Comparison of ENCODE assay signal across 12 mouse cellular contexts in genomic region chr7:142082179-142082578, GRCm38 (mm10). TPM values are rescaled to one million over a fixed set of nuclear protein-coding genes. Genes with fewer than 3 reads are reported as not detected.
DNase-seq lines count a peak whose midpoint lies in the region; ATAC-seq lines count a peak whose summit lies in the region.
"Had no signal": no experiment of that assay in that cellular context is flagged by ENCODE, and none has a peak within 500 bp of the region (broad histone marks: within the 10 kb centered on the region; RNA-seq: fewer than 3 reads in every experiment).

No protein-coding gene starts in this region.

- H3K4me1 ChIP-seq in kidney, embryonic 14.5 days (ENCODE audit: control insufficient read depth, insufficient read depth, low read length), result no peaks in the 10 kb centered on the region
- peaks cover 11% of the 10 kb centered on the region for H3K4me1 ChIP-seq in embryonic facial prominence, embryonic 10.5 days
- H3K4me1 ChIP-seq in hindbrain, embryonic 13.5 days (replicated peaks), result peaks cover 29% of the 10 kb centered on the region

- ATAC-seq in kidney, embryonic 14.5 days (ENCODE audit: low FRiP score, low TSS enrichment), result no peak
- ATAC-seq in hindbrain, embryonic 13.5 days (ENCODE audit: low FRiP score), result no peak; the same call in 1 of the 2 replicates
- no peak for ATAC-seq in granulocyte monocyte progenitor cell, adult 5-6 weeks (replicated peaks; ENCODE audit: poor library complexity, severe bottlenecking)

- intact Hi-C loops in gastrocnemius, postnatal 36 days (cut with DNase I), result no loop called here

- H3K4me3 ChIP-seq in kidney, embryonic 14.5 days (ENCODE audit: low read length), result peak overlapping the region; percentile 39
- H3K4me3 ChIP-seq in embryonic facial prominence, embryonic 10.5 days, result peak overlapping the region; percentile 57
- no peak overlapping the region for H3K4me3 ChIP-seq in hindbrain, embryonic 13.5 days

- no peaks in the 10 kb centered on the region for H3K9me3 ChIP-seq in kidney, embryonic 14.5 days (ENCODE audit: control insufficient read depth, low read length)
- no peaks in the 10 kb centered on the region for H3K9me3 ChIP-seq in embryonic facial prominence, embryonic 10.5 days
- H3K9me3 ChIP-seq in hindbrain, embryonic 13.5 days, result no peaks in the 10 kb centered on the region
- H3K9me3 ChIP-seq: megakaryocyte, embryonic 14.5 days had no signal

- 5% methylated on average over 31 of the region's 38 CpGs for WGBS in kidney, embryonic 14.5 days
- 3% methylated on average over 38 of the region's 38 CpGs for WGBS in embryonic facial prominence, embryonic 10.5 days
- WGBS in hindbrain, embryonic 13.5 days, result 7% methylated on average over 33 of the region's 38 CpGs

- H3K36me3 ChIP-seq in kidney, embryonic 14.5 days (ENCODE audit: control insufficient read depth, insufficient read depth, low read length), result no peaks in the 10 kb centered on the region
- peaks cover 10% of the 10 kb centered on the region; the same call in 1 of the 2 replicates for H3K36me3 ChIP-seq in embryonic facial prominence, embryonic 10.5 days (replicated peaks)
- peaks cover 87% of the 10 kb centered on the region for H3K36me3 ChIP-seq in hindbrain, embryonic 13.5 days

- no peak for DNase-seq in kidney, adult 18-20 months
- peak; percentile 49 for DNase-seq in embryonic facial prominence, embryonic 10.5 days (ENCODE audit: low spot score)
- peak; percentile 50 for DNase-seq in neural tube, embryonic 10.5 days (ENCODE audit: extremely low spot score, low spot score)
- DNase-seq in gastrocnemius, postnatal 36 days, result no peak
- DNase-seq: layer of hippocampus, postnatal 36 days; right cerebral cortex, adult 18-20 months; thymus, postnatal 25 days had no signal

- H3K4me2 ChIP-seq in kidney, embryonic 14.5 days (replicated peaks; ENCODE audit: low read depth, low read length), result peak overlapping the region; percentile 59
- peak overlapping the region; percentile 28 for H3K4me2 ChIP-seq in hindbrain, embryonic 13.5 days

- no peak overlapping the region for H3K27ac ChIP-seq in kidney, embryonic 14.5 days (ENCODE audit: low read depth, low read length)
- no peak overlapping the region; the same call in 1 of the 2 replicates for H3K27ac ChIP-seq in embryonic facial prominence, embryonic 10.5 days (replicated peaks)
- no peak overlapping the region for H3K27ac ChIP-seq in hindbrain, embryonic 13.5 days

- peak overlapping the region; percentile 47 for H3K9ac ChIP-seq in kidney, embryonic 14.5 days (ENCODE audit: low read depth, low read length)
- H3K9ac ChIP-seq in hindbrain, embryonic 13.5 days, result peak overlapping the region; percentile 59

- H3K27me3 ChIP-seq in kidney, embryonic 14.5 days (ENCODE audit: control insufficient read depth, insufficient read depth, low read length), result peaks cover 48% of the 10 kb centered on the region
- H3K27me3 ChIP-seq in embryonic facial prominence, embryonic 10.5 days (replicated peaks; ENCODE audit: low read depth, poor library complexity, severe bottlenecking), result peaks cover 84% of the 10 kb centered on the region
- H3K27me3 ChIP-seq in hindbrain, embryonic 13.5 days, result peaks cover 47% of the 10 kb centered on the region

RNA-seq across cellular contexts. Expression of gene Dusp8, which starts 13.5 kb away (rescaled TPM):
- 1.2 and 1.3 TPM in 2 replicates for polyA plus RNA-seq in kidney, embryonic 14.5 days (2014; fragmentation: Nextera tagmentation; extraction: Ambion mirVana)
- polyA plus RNA-seq in embryonic facial prominence, embryonic 10.5 days (2016; fragmentation: Nextera tagmentation; extraction: Ambion mirVana), result 3.2 and 3.4 TPM in 2 replicates
- polyA plus RNA-seq in hindbrain, embryonic 13.5 days (2015; fragmentation: Nextera tagmentation; extraction: Ambion mirVana), result 87.3 and 90.2 TPM in 2 replicates
- 10 to 100 TPM; 32.5 to 43.4 TPM for total RNA-seq in gastrocnemius, postnatal 36 days (2021)
- total RNA-seq in granulocyte monocyte progenitor cell, adult 5-6 weeks (2014; fragmentation: Nextera tagmentation), result not detected in 2 replicates
- total RNA-seq in granulocyte monocyte progenitor cell, adult 5-6 weeks (2017), result not detected in 2 replicates

RNA-seq across cellular contexts. Expression of gene Mob2, which starts 21.3 kb away (rescaled TPM):
- 63.8 and 65.8 TPM in 2 replicates for polyA plus RNA-seq in kidney, embryonic 14.5 days (2014; fragmentation: Nextera tagmentation; extraction: Ambion mirVana)
- 67.4 and 68.0 TPM in 2 replicates for polyA plus RNA-seq in embryonic facial prominence, embryonic 10.5 days (2016; fragmentation: Nextera tagmentation; extraction: Ambion mirVana)
- polyA plus RNA-seq in hindbrain, embryonic 13.5 days (2015; fragmentation: Nextera tagmentation; extraction: Ambion mirVana), result 53.0 and 53.5 TPM in 2 replicates
- 10 to 100 TPM; 40.2 to 43.7 TPM for total RNA-seq in gastrocnemius, postnatal 36 days (2021)
- total RNA-seq in granulocyte monocyte progenitor cell, adult 5-6 weeks (2014; fragmentation: Nextera tagmentation), result 57.8 and 60.9 TPM in 2 replicates
- 51.2 and 63.4 TPM in 2 replicates for total RNA-seq in granulocyte monocyte progenitor cell, adult 5-6 weeks (2017)

RNA-seq across cellular contexts. Expression of gene Gm45618, which starts 38.4 kb away (rescaled TPM):
- polyA plus RNA-seq in kidney, embryonic 14.5 days (2014; fragmentation: Nextera tagmentation; extraction: Ambion mirVana), result not detected in 2 replicates
- polyA plus RNA-seq in embryonic facial prominence, embryonic 10.5 days (2016; fragmentation: Nextera tagmentation; extraction: Ambion mirVana), result not detected in 2 replicates
- 0.27 and 0.32 TPM in 2 replicates for polyA plus RNA-seq in hindbrain, embryonic 13.5 days (2015; fragmentation: Nextera tagmentation; extraction: Ambion mirVana)
- not detected for total RNA-seq in gastrocnemius, postnatal 36 days (2021)
- total RNA-seq in granulocyte monocyte progenitor cell, adult 5-6 weeks (2014; fragmentation: Nextera tagmentation), result not detected in 2 replicates
- not detected in 2 replicates for total RNA-seq in granulocyte monocyte progenitor cell, adult 5-6 weeks (2017)
- total RNA-seq: layer of hippocampus, postnatal 36 days had no signal
- polyA plus RNA-seq: heart, postnatal 0 days had no signal

RNA-seq across cellular contexts. Expression of gene Gm39115, which starts 53.7 kb away (rescaled TPM):
- not detected in 2 replicates for polyA plus RNA-seq in kidney, embryonic 14.5 days (2014; fragmentation: Nextera tagmentation; extraction: Ambion mirVana)
- polyA plus RNA-seq in embryonic facial prominence, embryonic 10.5 days (2016; fragmentation: Nextera tagmentation; extraction: Ambion mirVana), result not detected in 2 replicates
- polyA plus RNA-seq in hindbrain, embryonic 13.5 days (2015; fragmentation: Nextera tagmentation; extraction: Ambion mirVana), result not detected in 2 replicates
- not detected for total RNA-seq in gastrocnemius, postnatal 36 days (2021)
- total RNA-seq in granulocyte monocyte progenitor cell, adult 5-6 weeks (2014; fragmentation: Nextera tagmentation), result not detected in 2 replicates
- total RNA-seq in granulocyte monocyte progenitor cell, adult 5-6 weeks (2017), result not detected in 2 replicates
- total RNA-seq: layer of hippocampus, postnatal 36 days had no signal
- polyA plus RNA-seq: heart, postnatal 0 days had no signal

Comparison
In these comparisons a context has a peak if more than half of its experiments do, and no peak if none do; other contexts are left out.
1. DNase-seq: peak in embryonic facial prominence, embryonic 10.5 days (single experiment) and neural tube, embryonic 10.5 days (single experiment); none in kidney, adult 18-20 months (single experiment) and gastrocnemius, postnatal 36 days (0 of 2).
2. RNA of gene Dusp8, which starts 13.5 kb away (polyA plus RNA-seq): 87.3 to 90.2 TPM in hindbrain, embryonic 13.5 days; 3.2 to 3.4 TPM in embryonic facial prominence, embryonic 10.5 days and 1.2 to 1.3 TPM in kidney, embryonic 14.5 days; every median in the first group is over 10 times any median in the second.